Mouse (Mus musculus) embryonic fibroblast, embryonic 13.5 days (primary cell): ENCODE data around the gene Efs. TPM values are rescaled to one million over a fixed set of nuclear protein-coding genes. Genes with fewer than 3 reads are reported as not detected.
"Not testable (repeated sequence)": the region's sequence is repeated elsewhere in the genome, so short reads cannot be mapped to it uniquely, and the experiment has no call there.

ENCODE experiments used
- H3K27ac ChIP-seq: 2 replicates; pipeline ENCODE4 v1.5.1; 2012; ENCODE audit warnings: low read length, control low read depth, inconsistent platforms; ENCODE audit not compliant: insufficient read depth
- H3K4me1 ChIP-seq: 2 replicates; pipeline ENCODE4 v1.6.1; 2011; ENCODE audit warnings: low read length; ENCODE audit not compliant: control insufficient read depth, insufficient read depth
- H3K4me3 ChIP-seq: 2 replicates; pipeline ENCODE4 v1.5.1; 2011; ENCODE audit warnings: mild to moderate bottlenecking, control low read depth, low read length; ENCODE audit not compliant: insufficient read depth
- CTCF ChIP-seq: IDR thresholded peaks from 2 replicates; pipeline ENCODE4 v1.5.1; 2011; ENCODE audit warnings: mild to moderate bottlenecking, control low read depth, low read length, moderate library complexity, borderline replicate concordance; ENCODE audit not compliant: insufficient read depth
- POLR2A ChIP-seq: IDR thresholded peaks from 2 replicates; pipeline ENCODE4 v1.6.1; 2011; ENCODE audit warnings: low read depth, mild to moderate bottlenecking, control low read depth, low read length, moderate library complexity
- polyA plus RNA-seq: library from polyadenylated mRNA; stranded (reverse); fragments of >200 nt; gene quantifications from 2 replicates; pipeline ENCODE4 v1.2.4, GENCODE M21; 2011; ENCODE audit warnings: low read depth; ENCODE audit not compliant: missing spikeins, insufficient read length

The Efs gene
- polyA plus RNA-seq, result 17.5 and 26.9 TPM in 2 replicates

DNA sequence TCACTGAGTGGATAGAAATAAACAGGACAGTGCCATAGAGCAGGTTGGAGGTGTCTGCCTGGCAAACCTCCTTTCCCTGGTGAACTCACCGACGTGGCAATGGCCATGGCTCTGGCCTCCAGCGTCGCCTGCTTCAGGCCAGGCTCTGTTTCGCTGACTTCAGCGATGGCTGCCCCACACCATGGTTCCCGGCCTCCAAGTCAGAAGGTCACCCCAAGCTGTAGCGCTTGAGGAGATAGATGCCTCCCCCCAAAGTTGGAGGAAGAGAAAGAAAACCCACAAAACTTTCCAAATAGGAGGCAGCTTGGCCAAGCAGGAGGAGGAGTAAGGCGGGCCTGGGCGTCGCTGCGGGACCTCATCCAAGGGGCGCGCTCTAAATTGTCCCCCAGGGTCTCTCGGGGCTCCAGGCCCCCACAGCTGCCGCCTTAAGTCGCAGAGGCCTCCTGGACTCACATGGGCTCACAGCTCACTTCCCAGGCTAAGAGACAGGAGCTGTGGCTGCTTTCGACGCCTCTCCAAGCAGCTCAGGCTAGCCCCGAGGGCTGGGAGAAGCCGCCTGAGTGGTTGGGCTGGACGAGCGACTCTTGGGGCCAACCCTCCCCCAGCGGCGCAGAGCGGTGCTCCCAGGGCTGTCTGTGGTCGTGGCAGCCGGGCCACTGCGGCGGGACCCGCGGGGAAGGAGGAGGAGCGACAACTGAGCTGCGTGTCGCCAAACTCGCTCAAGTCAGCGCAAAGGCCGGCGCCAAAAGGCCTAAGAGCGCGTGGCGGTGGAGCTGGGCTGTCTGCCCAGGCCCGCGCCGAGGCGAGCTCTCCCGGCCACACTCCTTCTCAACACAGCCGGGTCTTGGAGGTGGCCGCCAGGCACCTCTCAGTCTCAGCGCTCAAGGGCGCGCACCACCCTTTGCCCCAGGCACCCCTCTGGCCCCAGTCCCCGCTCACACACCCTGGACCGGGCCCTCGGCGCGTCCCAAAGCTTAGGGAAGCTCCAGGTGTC is at the start of gene Efs:
Gene Efs, minus strand, starts transcription at position 778 of the 994 bp plus-strand sequence.
- H3K27ac ChIP-seq, result peak within 1 kb of the TSS; percentile 83
- TF ChIP-seq POLR2A (peak; percentile 75), CTCF (no peak)
- H3K4me3 ChIP-seq, result peak within 1 kb of the TSS; percentile 18
- H3K4me1 ChIP-seq, result peaks cover 6% of the 10 kb centered on the region; the same call in 1 of the 2 replicates

DNA sequence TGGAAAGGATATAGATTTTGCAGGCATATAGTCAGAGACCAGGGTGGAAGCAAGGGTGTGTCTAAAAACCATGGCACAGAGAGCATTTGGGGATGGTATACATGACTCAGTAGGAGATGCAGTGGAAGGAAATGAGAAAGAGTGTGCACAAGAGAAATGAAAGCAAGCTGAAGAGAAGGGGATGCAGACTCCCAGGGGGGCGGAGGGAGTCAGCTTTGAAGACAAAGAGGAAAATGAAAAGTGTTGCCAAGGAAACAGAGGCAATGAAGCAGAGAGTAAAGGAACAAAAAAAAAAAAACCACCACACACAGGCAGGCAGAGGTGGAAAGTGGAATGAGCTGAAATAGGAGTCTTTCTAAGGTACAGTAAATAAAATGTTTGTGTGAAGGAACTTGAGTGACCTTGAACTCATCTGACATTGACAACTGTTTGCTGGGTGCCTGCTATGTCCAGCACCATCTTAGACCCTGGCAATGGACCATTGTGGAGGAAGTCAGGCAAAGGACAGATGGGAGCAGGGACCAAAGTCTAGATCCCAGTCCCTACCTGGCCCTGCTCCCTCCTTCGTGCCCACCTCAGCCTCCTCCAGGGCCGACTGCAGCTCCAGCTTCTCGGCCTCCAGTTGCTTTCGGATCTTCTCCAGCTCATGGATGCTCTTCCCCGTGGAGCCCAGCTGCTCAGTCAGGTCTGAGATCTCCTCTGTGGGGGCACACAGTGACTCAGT is 48.3 kb upstream of the Efs start:
- Histone ChIP-seq H3K4me3 (no peak overlapping the region), H3K27ac (no peak overlapping the region), H3K4me1 (no peaks in the 10 kb centered on the region)
- TF ChIP-seq POLR2A (no peak), CTCF (no peak)

DNA sequence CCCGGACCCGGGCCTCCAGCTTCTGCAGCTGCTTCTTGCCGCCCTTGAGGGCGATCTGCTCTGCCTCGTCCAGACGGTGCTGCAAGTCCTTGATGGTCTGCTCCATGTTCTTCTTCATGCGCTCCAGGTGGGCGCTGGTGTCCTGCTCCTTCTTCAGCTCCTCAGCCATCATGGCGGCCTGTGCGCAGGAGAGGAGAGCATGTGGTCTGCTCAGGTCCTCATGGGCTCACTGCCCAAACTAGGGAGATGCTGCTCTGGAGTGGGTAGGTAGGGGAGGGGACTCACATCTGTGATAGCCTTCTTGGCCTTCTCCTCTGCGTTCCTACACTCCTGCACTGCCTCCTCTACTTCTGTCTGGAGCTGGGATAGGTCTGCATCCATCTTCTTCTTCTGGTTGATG is 46.9 kb upstream of the Efs start:
- not testable (repeated sequence) for H3K4me3 ChIP-seq, H3K27ac ChIP-seq, H3K4me1 ChIP-seq

DNA sequence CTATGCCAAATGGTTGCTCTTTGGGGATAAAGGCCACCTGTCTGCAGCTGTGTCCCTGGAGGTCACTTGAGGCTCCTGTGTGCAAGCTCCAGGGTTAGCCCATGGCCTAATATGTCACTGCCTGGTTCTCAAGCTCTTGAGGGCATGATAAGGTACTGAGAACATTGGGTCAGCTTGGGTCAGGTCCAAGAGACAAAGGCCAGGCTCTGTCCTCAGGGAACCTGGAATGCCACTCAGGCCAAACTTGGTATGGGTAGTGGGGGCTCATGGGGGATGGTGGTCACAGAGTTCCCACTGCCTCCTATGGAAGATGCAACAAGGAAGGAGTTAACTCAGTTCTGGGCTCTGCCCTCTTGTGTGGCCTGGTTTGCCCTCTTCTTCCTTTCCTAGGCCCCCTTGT is 42.4 kb upstream of the Efs start:
- no peaks in the 10 kb centered on the region for H3K4me1 ChIP-seq
- no peak overlapping the region for H3K4me3 ChIP-seq

DNA sequence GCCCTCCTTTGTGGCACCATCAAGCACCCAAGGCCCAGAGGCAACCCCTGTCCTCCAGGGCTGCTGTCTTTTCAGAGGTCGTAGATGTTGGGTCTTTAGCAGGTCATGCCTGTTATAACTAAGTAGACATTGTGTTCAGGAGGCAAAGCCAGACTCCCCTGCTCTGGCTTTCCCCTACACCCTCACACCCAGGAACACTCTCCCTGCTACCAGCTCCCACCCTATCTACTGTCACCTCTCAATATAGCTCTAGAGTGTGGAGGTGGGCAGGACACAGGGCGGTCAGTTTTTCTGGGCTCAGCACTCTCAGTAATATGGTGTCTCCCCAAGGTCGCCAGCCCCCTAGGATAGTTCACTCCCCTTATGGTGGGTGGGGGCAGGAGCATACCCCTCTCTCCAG is 41.9 kb upstream of the Efs start:
- TF ChIP-seq POLR2A (no peak), CTCF (no peak)
- H3K4me1 ChIP-seq, result no peaks in the 10 kb centered on the region
- H3K27ac ChIP-seq, result no peak overlapping the region
- no peak overlapping the region for H3K4me3 ChIP-seq

More for the DNA sequence above, 42.4 kb upstream of the Efs start:
- H3K27ac ChIP-seq, result no peak overlapping the region
- no peak for TF ChIP-seq POLR2A
- TF ChIP-seq CTCF, result no peak

DNA sequence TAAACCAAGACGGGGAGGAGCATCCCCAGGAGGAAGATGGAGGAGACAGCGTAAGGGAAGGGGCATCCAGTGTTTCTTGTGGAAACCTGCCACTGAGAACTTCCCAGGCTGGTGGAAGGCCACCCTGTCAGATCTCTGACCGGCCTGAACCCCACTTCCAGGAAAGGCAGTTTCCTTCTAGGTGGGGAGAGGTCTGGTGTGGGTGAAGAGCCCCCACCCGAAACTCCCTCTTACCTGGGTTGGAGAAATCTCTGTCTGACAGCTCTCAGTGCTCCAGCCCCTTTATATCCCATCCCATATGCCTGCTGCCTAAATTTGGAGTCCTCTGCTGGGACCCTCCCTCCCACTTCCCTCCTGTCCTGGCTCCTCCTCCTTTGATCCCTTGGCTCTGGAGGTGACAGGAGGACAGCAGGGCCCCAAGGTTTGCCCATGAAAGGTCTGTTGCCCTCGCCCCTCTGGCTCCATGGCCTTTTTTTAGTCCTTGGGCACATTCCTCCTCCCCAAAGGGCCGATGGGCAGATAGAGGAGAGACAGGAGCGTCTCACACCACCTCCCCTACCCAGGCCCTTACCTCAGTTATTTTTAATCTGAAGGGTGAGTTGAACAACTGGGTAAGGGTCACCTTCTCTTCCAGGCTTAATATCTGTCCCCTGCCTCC is 40.5 kb upstream of the Efs start, which contains the start of gene Myh6:
Gene Myh6, minus strand, starts transcription at position 608 of the 658 bp plus-strand sequence.
- TF ChIP-seq CTCF, result no peak
- TF ChIP-seq POLR2A, result no peak
- no peaks in the 10 kb centered on the region for H3K4me1 ChIP-seq
- no peak within 1 kb of the TSS for H3K4me3 ChIP-seq
- H3K27ac ChIP-seq, result no peak within 1 kb of the TSS

DNA sequence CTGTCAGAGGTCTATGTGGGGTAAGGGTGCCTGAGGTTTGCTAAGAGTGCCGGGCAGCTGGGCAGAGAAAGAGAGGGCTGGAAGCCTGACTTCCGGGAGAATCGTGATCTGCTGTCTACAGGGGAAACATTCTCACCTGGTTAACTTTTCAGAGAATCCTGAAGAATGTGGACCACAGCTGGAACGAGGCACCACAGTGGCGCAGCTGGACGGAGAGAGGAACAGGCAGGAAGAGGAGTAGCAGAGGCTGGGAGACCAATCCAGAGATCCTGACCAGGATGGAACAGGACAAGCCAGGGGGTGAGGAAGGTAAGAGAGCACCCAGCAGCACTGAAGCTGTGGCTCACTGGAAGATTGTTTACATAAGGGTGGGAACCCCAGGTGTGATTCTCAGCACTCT is 39.7 kb upstream of the Efs start:
- no peak overlapping the region for H3K27ac ChIP-seq
- no peak overlapping the region for H3K4me3 ChIP-seq
- TF ChIP-seq POLR2A, result no peak
- TF ChIP-seq CTCF, result no peak
- H3K4me1 ChIP-seq, result no peaks in the 10 kb centered on the region

DNA sequence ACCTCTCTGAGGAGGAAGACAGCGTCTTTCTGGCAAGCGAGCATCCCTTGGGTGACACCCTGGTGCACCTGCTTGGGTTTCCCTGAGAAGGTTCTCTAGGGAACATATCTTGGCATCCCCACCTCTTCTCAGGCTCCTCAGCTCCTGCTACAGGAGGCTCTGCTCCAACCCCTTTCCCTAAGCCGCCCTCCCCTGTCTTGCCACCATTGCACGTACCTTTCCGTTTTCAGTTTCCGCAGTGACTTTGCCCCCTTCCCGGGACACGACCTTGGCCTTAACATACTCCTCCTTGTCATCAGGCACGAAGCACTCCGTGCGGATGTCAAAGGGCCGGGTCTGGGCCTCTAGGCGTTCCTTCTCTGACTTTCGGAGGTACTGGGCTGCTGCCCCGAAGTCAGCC is 39.1 kb upstream of the Efs start:
- H3K4me1 ChIP-seq, result no peaks in the 10 kb centered on the region
- TF ChIP-seq POLR2A (no peak), CTCF (no peak)
- H3K27ac ChIP-seq, result no peak overlapping the region
- H3K4me3 ChIP-seq, result no peak overlapping the region

DNA sequence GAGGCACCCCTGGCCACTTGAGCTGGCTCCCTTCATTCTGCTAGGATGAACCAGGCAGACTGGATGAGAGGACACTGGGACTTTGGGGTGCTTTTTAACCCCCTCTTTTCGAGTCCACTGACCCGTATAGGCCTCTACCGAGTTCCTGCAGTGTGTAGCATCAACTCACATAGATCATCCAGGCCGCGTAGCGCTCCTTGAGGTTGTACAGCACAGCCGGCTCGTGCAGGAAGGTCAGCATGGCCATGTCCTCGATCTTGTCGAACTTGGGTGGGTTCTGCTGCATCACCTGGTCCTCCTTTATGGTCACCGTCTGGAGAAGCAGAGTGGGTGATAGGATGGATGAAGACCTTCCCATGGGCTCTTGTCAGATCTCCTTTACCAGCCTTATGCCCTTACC is 37.8 kb upstream of the Efs start:
- Histone ChIP-seq H3K27ac (no peak overlapping the region), H3K4me3 (no peak overlapping the region), H3K4me1 (no peaks in the 10 kb centered on the region)
- TF ChIP-seq CTCF (no peak), POLR2A (no peak)
